Mouse (Mus musculus): ENCODE measurements around the gene Hoxa2.

DNA sequence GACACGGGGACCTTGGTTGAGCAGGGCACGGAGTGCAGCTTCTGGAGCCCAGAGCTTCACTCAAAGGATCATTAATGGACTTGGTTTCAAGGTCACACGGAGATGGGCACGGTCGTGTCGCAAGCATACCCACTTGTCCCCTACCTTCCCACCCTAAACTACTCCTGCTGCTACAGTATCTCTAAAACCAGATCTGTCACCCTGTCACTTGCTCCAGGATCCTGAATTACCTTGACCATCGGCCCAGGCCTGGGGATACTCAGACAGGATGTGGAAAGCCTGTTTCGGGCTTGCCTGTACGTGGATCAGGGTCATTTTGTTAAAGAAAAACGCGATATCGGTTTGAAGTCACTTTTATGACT, 45.0 kb upstream of the Hoxa2 start:
- TF ChIP-seq CTCF (IDR thresholded peaks at IDR 0.05; ENCODE audit: borderline replicate concordance, extremely low read depth, insufficient read depth, insufficient read length) (no peak), POLR2A (IDR thresholded peaks at IDR 0.05; ENCODE audit: borderline replicate concordance, extremely low read depth, insufficient read depth, insufficient read length, poor library complexity, severe bottlenecking) (no peak)
